Mouse (Mus musculus): ENCODE results near the gene Ttc23l. TPM values are rescaled to one million over a fixed set of nuclear protein-coding genes. Genes with fewer than 3 reads are reported as not detected.

Ttc23l gene
- total RNA-seq, 2 experiments from 2014 or later, result not detected

Other genes starting within 250 kb of the Ttc23l start
- not detected for gene Gm21973, start 233.3 kb downstream of the Ttc23l start, total RNA-seq (2021)
- gene Agxt2, start 200.1 kb downstream of the Ttc23l start, total RNA-seq (2021), result not detected
- gene Dnajc21, start 88.2 kb downstream of the Ttc23l start, total RNA-seq (2021), result 10 to 100 TPM; 37.1 to 41.5 TPM
- 10 to 100 TPM; 19.9 to 20.0 TPM for gene Brix1, start 72.7 kb downstream of the Ttc23l start, total RNA-seq (2021)
- 1 to 10 TPM; 7.2 to 9.1 TPM for gene Rad1, start 72.7 kb downstream of the Ttc23l start, total RNA-seq (2021)
- 1 to 10 TPM; 3.0 to 4.6 TPM for gene Rai14, start 156.0 kb upstream of the Ttc23l start, total RNA-seq (2021)

All from heart, postnatal 36 days (tissue).